Mouse (Mus musculus) liver, embryonic 14.5 days (tissue): ENCODE results near the gene Pdia5.

Experiments
- CTCF ChIP-seq: IDR thresholded peaks from 2 replicates; pipeline ENCODE4 v1.5.1; 2016; ENCODE audit warnings: antibody characterized with exemption, low read depth, control low read depth
- EP300 ChIP-seq: IDR thresholded peaks from 2 replicates; pipeline ENCODE4 v1.6.1; 2016; ENCODE audit warnings: antibody characterized with exemption, low read depth

GRCm38 (mm10) chr16:35502456-35502855 lies 11.8 kb upstream of the Pdia5 start:
- no peak for TF ChIP-seq CTCF
- no peak for TF ChIP-seq EP300
